Mouse (Mus musculus): ENCODE results near the gene Ppfibp2.

- TF ChIP-seq CTCF (IDR thresholded peaks at IDR 0.05; ENCODE audit: low read depth) (no peak), EP300 (IDR thresholded peaks at IDR 0.05; ENCODE audit: low read depth) (no peak)
Measured at GRCm38 (mm10) chr7:107747476-107747875, 152.5 kb downstream of the Ppfibp2 start.
